In genomic region chr19:45843424-45843823, GRCm38 (mm10) we compare ENCODE assay signal across 9 mouse cellular contexts. TPM values are rescaled to one million over a fixed set of nuclear protein-coding genes. Genes with fewer than 3 reads are reported as not detected.
DNase-seq lines count a peak whose midpoint lies in the region; ATAC-seq and TF ChIP-seq lines count a peak whose summit lies in the region.
"Had no signal": no experiment of that assay in that cellular context is flagged by ENCODE, and none has a peak within 500 bp of the region (broad histone marks: within the 10 kb centered on the region; RNA-seq: fewer than 3 reads in every experiment).

No protein-coding gene starts in this region.

- H3K9me3 ChIP-seq in hindbrain, embryonic 13.5 days: no peaks in the 10 kb centered on the region
- no peaks in the 10 kb centered on the region for H3K9me3 ChIP-seq in hindbrain, embryonic 12.5 days (replicated peaks)
- H3K9me3 ChIP-seq in intestine, embryonic 16.5 days (ENCODE audit: control insufficient read depth, low read length): no peaks in the 10 kb centered on the region
- H3K9me3 ChIP-seq: limb, embryonic 12.5 days had no signal

- peak overlapping the region; percentile 23; the same call in 1 of the 2 replicates for H3K27ac ChIP-seq in hindbrain, embryonic 13.5 days
- H3K27ac ChIP-seq in hindbrain, embryonic 12.5 days: no peak overlapping the region
- H3K27ac ChIP-seq in intestine, embryonic 16.5 days (ENCODE audit: low read length): no peak overlapping the region
- peak overlapping the region; percentile 91 for H3K27ac ChIP-seq in spleen, adult 2 months (ENCODE audit: insufficient read depth, low read length)
- H3K27ac ChIP-seq: limb, embryonic 12.5 days had no signal

- TF ChIP-seq CTCF in spleen, adult 2 months (IDR thresholded peaks at IDR 0.05; ENCODE audit: extremely low read depth, insufficient read depth, insufficient read length, insufficient replicate concordance): no peak

- TF ChIP-seq POLR2A in spleen, adult 2 months (IDR thresholded peaks at IDR 0.05; ENCODE audit: low read depth, low read length): peak; percentile 19

- H3K9ac ChIP-seq in hindbrain, embryonic 13.5 days: peak overlapping the region; percentile 51; the same call in 1 of the 2 replicates
- H3K9ac ChIP-seq in hindbrain, embryonic 12.5 days: no peak overlapping the region
- H3K9ac ChIP-seq in intestine, embryonic 16.5 days (ENCODE audit: low read depth, low read length): no peak overlapping the region
- H3K9ac ChIP-seq: limb, embryonic 12.5 days had no signal

- peaks cover 12% of the 10 kb centered on the region for H3K4me1 ChIP-seq in hindbrain, embryonic 13.5 days (replicated peaks)
- H3K4me1 ChIP-seq in hindbrain, embryonic 12.5 days: peaks cover 12% of the 10 kb centered on the region
- 0 out of 2 replicates have a peak, but pooled peaks cover 3% of the 10 kb centered on the region for H3K4me1 ChIP-seq in intestine, embryonic 16.5 days (ENCODE audit: control insufficient read depth, insufficient read depth, low read length)
- peaks cover 10% of the 10 kb centered on the region; the same call in 1 of the 2 replicates for H3K4me1 ChIP-seq in spleen, adult 2 months (ENCODE audit: control insufficient read depth, insufficient read depth, insufficient read length)

- peak; percentile 42 to 67 for DNase-seq in spleen, adult 2 months (ENCODE audit: low read depth in 1 of 2, low spot score in 2 of 2)
- no peak for DNase-seq in frontal cortex, postnatal 25 days (ENCODE audit: low spot score in 2 of 2)
- no peak for DNase-seq in right cerebral cortex, adult 2 months (ENCODE audit: low spot score in 2 of 2)

- H3K4me2 ChIP-seq in hindbrain, embryonic 13.5 days: no peak overlapping the region
- H3K4me2 ChIP-seq in hindbrain, embryonic 12.5 days (replicated peaks): no peak overlapping the region
- no peak overlapping the region for H3K4me2 ChIP-seq in intestine, embryonic 16.5 days (ENCODE audit: low read depth, low read length)
- H3K4me2 ChIP-seq: limb, embryonic 12.5 days had no signal

- no peak for ATAC-seq in hindbrain, embryonic 13.5 days (ENCODE audit: low FRiP score)
- no peak for ATAC-seq in hindbrain, embryonic 12.5 days (ENCODE audit: low FRiP score)
- peak; percentile 91 for ATAC-seq in activated CD4-positive, CD25-positive, alpha-beta regulatory T cell, adult 4 months
- peak; percentile 26; the same call in 1 of the 2 replicates for ATAC-seq in intestine, embryonic 16.5 days
- no peak for ATAC-seq in cerebellum, adult (ENCODE audit: insufficient number of reproducible peaks, low FRiP score, low TSS enrichment)

- 52% methylated on average over 10 of the region's 10 CpGs for WGBS in hindbrain, embryonic 13.5 days
- 42% methylated on average over 10 of the region's 10 CpGs for WGBS in hindbrain, embryonic 12.5 days
- WGBS in intestine, embryonic 16.5 days: 38% methylated on average over 10 of the region's 10 CpGs
- WGBS in spleen, adult 2 months: 5% methylated on average over 10 of the region's 10 CpGs

- no peaks in the 10 kb centered on the region for H3K27me3 ChIP-seq in hindbrain, embryonic 13.5 days
- H3K27me3 ChIP-seq in hindbrain, embryonic 12.5 days: no peaks in the 10 kb centered on the region
- H3K27me3 ChIP-seq in intestine, embryonic 16.5 days (replicated peaks; ENCODE audit: control insufficient read depth, insufficient read depth, low read length): no peaks in the 10 kb centered on the region
- no peaks in the 10 kb centered on the region for H3K27me3 ChIP-seq in spleen, adult 2 months (ENCODE audit: control insufficient read depth, insufficient read depth, low read length)
- H3K27me3 ChIP-seq: limb, embryonic 12.5 days had no signal

- peaks cover 5% of the 10 kb centered on the region; the same call in 1 of the 2 replicates for H3K36me3 ChIP-seq in hindbrain, embryonic 13.5 days
- H3K36me3 ChIP-seq in hindbrain, embryonic 12.5 days: peaks cover 4% of the 10 kb centered on the region; the same call in 1 of the 2 replicates
- H3K36me3 ChIP-seq in intestine, embryonic 16.5 days (ENCODE audit: control insufficient read depth, insufficient read depth, low read length): no peaks in the 10 kb centered on the region
- no peaks in the 10 kb centered on the region for H3K36me3 ChIP-seq in spleen, adult 2 months (ENCODE audit: control insufficient read depth, insufficient read depth, low read length)
- H3K36me3 ChIP-seq: limb, embryonic 12.5 days had no signal

- no peak overlapping the region for H3K4me3 ChIP-seq in hindbrain, embryonic 13.5 days
- H3K4me3 ChIP-seq in hindbrain, embryonic 12.5 days: no peak overlapping the region
- H3K4me3 ChIP-seq in intestine, embryonic 16.5 days (ENCODE audit: low read length): no peak overlapping the region
- peak overlapping the region; percentile 58 for H3K4me3 ChIP-seq in spleen, adult 2 months (ENCODE audit: extremely low read depth, insufficient read depth, insufficient read length)
- H3K4me3 ChIP-seq: limb, embryonic 12.5 days had no signal

RNA-seq across cellular contexts. Expression of gene Kcnip2, which starts 27.6 kb away (rescaled TPM):
- polyA plus RNA-seq in hindbrain, embryonic 13.5 days (2015; fragmentation: Nextera tagmentation; extraction: Ambion mirVana): 5.1 and 6.8 TPM in 2 replicates
- 3.0 and 3.7 TPM in 2 replicates for polyA plus RNA-seq in hindbrain, embryonic 12.5 days (2016; fragmentation: Nextera tagmentation; extraction: Ambion mirVana)
- polyA plus RNA-seq in activated CD4-positive, CD25-positive, alpha-beta regulatory T cell, adult 4 months (2017; shearing (Covaris generic)): 1 to 10 TPM; 8.1 to 9.3 TPM
- polyA plus RNA-seq in intestine, embryonic 16.5 days (2015; fragmentation: Nextera tagmentation; extraction: Ambion mirVana): 1.8 and 2.0 TPM in 2 replicates
- polyA plus RNA-seq in spleen, adult 2 months (2012; rRNA removed): 1.5 and 1.8 TPM in 2 replicates

RNA-seq across cellular contexts. Expression of gene Mgea5, which starts 59.8 kb away (rescaled TPM):
- polyA plus RNA-seq in hindbrain, embryonic 13.5 days (2015; fragmentation: Nextera tagmentation; extraction: Ambion mirVana): 86.8 and 88.0 TPM in 2 replicates
- polyA plus RNA-seq in hindbrain, embryonic 12.5 days (2016; fragmentation: Nextera tagmentation; extraction: Ambion mirVana): 113 and 121 TPM in 2 replicates
- 100 to 1,000 TPM; 146 to 151 TPM for polyA plus RNA-seq in activated CD4-positive, CD25-positive, alpha-beta regulatory T cell, adult 4 months (2017; shearing (Covaris generic))
- polyA plus RNA-seq in intestine, embryonic 16.5 days (2015; fragmentation: Nextera tagmentation; extraction: Ambion mirVana): 24.5 and 25.0 TPM in 2 replicates
- 18.9 and 21.1 TPM in 2 replicates for polyA plus RNA-seq in spleen, adult 2 months (2012; rRNA removed)

Comparison
In these comparisons a context has a peak if more than half of its experiments do, and no peak if none do; other contexts are left out.
1. H3K27ac ChIP-seq: peak in hindbrain, embryonic 13.5 days (single experiment) and spleen, adult 2 months (single experiment); none in hindbrain, embryonic 12.5 days (single experiment) and intestine, embryonic 16.5 days (single experiment).
2. ATAC-seq: peak in activated CD4-positive, CD25-positive, alpha-beta regulatory T cell, adult 4 months (single experiment) and intestine, embryonic 16.5 days (single experiment); none in hindbrain, embryonic 13.5 days (single experiment), hindbrain, embryonic 12.5 days (single experiment) and cerebellum, adult (single experiment).
3. DNase-seq: peak in spleen, adult 2 months (2 of 2); none in frontal cortex, postnatal 25 days (0 of 2) and right cerebral cortex, adult 2 months (0 of 2).